Mouse (Mus musculus) erythroblast, embryonic 14.5 days (primary cell): ENCODE data around the gene Ier5.

Source experiments
- GATA1 ChIP-seq: IDR thresholded peaks from 2 replicates; pipeline ENCODE4 v1.6.1; 2012; ENCODE audit warnings: low read length, inconsistent platforms, mixed read lengths
- TAL1 ChIP-seq: IDR thresholded peaks from 3 replicates; pipeline ENCODE4 v1.6.1; 2012; ENCODE audit warnings: low read length, inconsistent platforms, mixed read lengths

DNA sequence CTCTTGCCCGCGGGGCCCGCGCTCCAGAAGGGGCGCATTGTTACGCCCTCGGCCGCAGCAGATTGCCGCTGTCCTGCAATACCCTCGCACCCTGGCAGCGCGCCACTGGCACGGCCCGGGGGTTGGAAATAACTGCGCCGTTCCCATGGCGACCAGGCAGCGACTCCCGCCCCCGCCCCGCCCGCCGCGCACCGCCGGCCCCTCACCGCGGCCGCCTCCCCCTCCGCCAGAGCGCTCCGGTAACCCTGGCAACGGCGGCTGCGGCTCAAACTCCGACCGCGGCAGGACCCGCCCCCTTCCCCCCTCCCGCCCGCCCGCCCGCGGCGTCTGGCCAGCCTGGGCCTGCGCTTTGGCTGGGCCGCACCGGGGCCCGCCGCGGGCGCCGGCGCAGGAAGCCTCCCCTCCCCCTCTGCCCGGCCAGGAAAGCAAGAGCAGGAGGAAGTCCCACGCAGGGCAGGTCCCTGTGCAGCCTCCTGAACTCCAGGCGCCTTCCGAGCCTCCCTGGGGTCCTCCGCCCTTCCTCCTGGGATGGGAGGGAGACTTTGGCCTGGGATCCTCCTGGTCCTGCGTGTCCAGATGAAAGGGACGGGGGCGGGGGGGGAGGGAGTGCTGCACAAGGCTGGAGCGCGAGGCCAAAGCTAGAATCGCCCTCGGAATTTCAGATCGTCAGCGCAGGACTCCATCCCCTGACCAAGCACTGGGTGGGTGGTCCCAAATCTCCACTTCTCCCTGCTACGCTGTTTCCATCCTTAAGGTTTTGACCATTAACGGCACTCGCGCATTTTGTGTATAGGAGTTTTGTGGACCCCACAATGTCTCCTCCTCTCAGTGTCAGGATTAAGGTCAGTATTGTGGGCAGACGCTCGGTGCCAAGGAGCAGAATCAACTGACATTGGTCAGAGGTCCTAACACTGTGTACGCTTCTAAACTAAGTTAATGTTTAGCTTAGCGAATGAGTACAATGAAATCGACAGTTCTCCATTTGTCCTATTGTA is 15.9 kb downstream of the Ier5 start:
- TF ChIP-seq TAL1 (no peak), GATA1 (no peak)
